Mouse (Mus musculus) urinary bladder, adult 18-20 months (tissue): Measurements from ENCODE around the gene Shb.
A peak's percentile ranks its signal among the peaks of the same experiment; 100 is the strongest.

Source experiments
- DNase-seq, 2 experiments: peaks; one replicate each; pipeline ENCODE4 v3.0.0; 2022; ENCODE audit warnings: low spot score in 2 of 2, mixed read lengths in 2 of 2

The Shb gene

GRCm38 (mm10) chr4:45503816-45504215 is 28.5 kb downstream of the Shb start:
- peak in 1 of 2 experiments; percentile 56 for DNase-seq

GRCm38 (mm10) chr4:45503380-45503779 is 28.9 kb downstream of the Shb start:
- no peak for DNase-seq

GRCm38 (mm10) chr4:45502002-45502401 is 30.3 kb downstream of the Shb start:
- DNase-seq = no peak

- peak in 1 of 2 experiments; percentile 47 for DNase-seq
Measured at GRCm38 (mm10) chr4:45500381-45500780, 31.9 kb downstream of the Shb start.

- no peak for DNase-seq
Measured at GRCm38 (mm10) chr4:45499556-45499955, 32.7 kb downstream of the Shb start.

- no peak for DNase-seq
Measured at GRCm38 (mm10) chr4:45499081-45499480, 33.2 kb downstream of the Shb start.

GRCm38 (mm10) chr4:45498345-45498744 is 33.9 kb downstream of the Shb start:
- DNase-seq = no peak

- DNase-seq = no peak
Measured at GRCm38 (mm10) chr4:45497282-45497681, 35.0 kb downstream of the Shb start.

GRCm38 (mm10) chr4:45495531-45496201 is 36.6 kb downstream of the Shb start:
- DNase-seq = peak in 1 of 2 experiments; percentile 22

GRCm38 (mm10) chr4:45493786-45494400 is 38.4 kb downstream of the Shb start:
- DNase-seq = no peak

GRCm38 (mm10) chr4:45493118-45493517 is 39.2 kb downstream of the Shb start:
- no peak for DNase-seq

- no peak for DNase-seq
Measured at GRCm38 (mm10) chr4:45492681-45493081, 39.6 kb downstream of the Shb start.

- DNase-seq = no peak
Measured at GRCm38 (mm10) chr4:45491685-45492601, 40.3 kb downstream of the Shb start.

- DNase-seq = no peak
Measured at GRCm38 (mm10) chr4:45491119-45491679, 41.1 kb downstream of the Shb start.

GRCm38 (mm10) chr4:45490036-45490752 is 42.1 kb downstream of the Shb start:
- no peak for DNase-seq

GRCm38 (mm10) chr4:45489141-45490035 is 42.9 kb downstream of the Shb start:
- DNase-seq = peak in 1 of 2 experiments; percentile 77

- DNase-seq = no peak
Measured at GRCm38 (mm10) chr4:45487681-45488081, 44.6 kb downstream of the Shb start.

- no peak for DNase-seq
Measured at GRCm38 (mm10) chr4:45485024-45485423, 47.2 kb downstream of the Shb start.

- no peak for DNase-seq
Measured at GRCm38 (mm10) chr4:45483271-45484245, 48.7 kb downstream of the Shb start.
